Mouse (Mus musculus) hindlimb bud, embryonic 11.5 days (tissue): Measurements from ENCODE around the gene Gdf9.

Experiments used
- DNase-seq: peaks from one replicate; pipeline ENCODE4 v3.0.0-alpha.2; 2012; ENCODE audit warnings: low read depth, low spot score; ENCODE audit errors: extremely low spot score

Gdf9 gene

GRCm38 (mm10) chr11:53443861-53444260 is 13.0 kb downstream of the Gdf9 start:
- no peak for DNase-seq

GRCm38 (mm10) chr11:53445562-53445961 is 14.7 kb downstream of the Gdf9 start:
- no peak for DNase-seq

- no peak for DNase-seq
Measured at GRCm38 (mm10) chr11:53446183-53446582, 15.4 kb downstream of the Gdf9 start.

GRCm38 (mm10) chr11:53447996-53448395 is 17.2 kb downstream of the Gdf9 start:
- no peak for DNase-seq

GRCm38 (mm10) chr11:53448529-53448928 is 17.7 kb downstream of the Gdf9 start:
- DNase-seq = no peak

GRCm38 (mm10) chr11:53450070-53450705 is 19.4 kb downstream of the Gdf9 start:
- DNase-seq = no peak

GRCm38 (mm10) chr11:53451361-53451760 is 20.5 kb downstream of the Gdf9 start:
- DNase-seq = no peak

- no peak for DNase-seq
Measured at GRCm38 (mm10) chr11:53452396-53452795, 21.6 kb downstream of the Gdf9 start.

- DNase-seq = no peak
Measured at GRCm38 (mm10) chr11:53453031-53453430, 22.2 kb downstream of the Gdf9 start.

GRCm38 (mm10) chr11:53456474-53457371 is 25.9 kb downstream of the Gdf9 start, which contains the start of the genes Gm10447 and Shroom1:
TSS of gene Gm10447 (minus strand) at chr11:53457110.
TSS of gene Shroom1 (plus strand) at chr11:53457205.
- DNase-seq = no peak

- DNase-seq = no peak
Measured at GRCm38 (mm10) chr11:53457372-53457954, 26.6 kb downstream of the Gdf9 start.

GRCm38 (mm10) chr11:53458996-53459395 is 28.2 kb downstream of the Gdf9 start:
- DNase-seq = no peak

GRCm38 (mm10) chr11:53460192-53460591 is 29.4 kb downstream of the Gdf9 start:
- DNase-seq = no peak

GRCm38 (mm10) chr11:53461727-53462126 is 30.9 kb downstream of the Gdf9 start:
- DNase-seq = no peak

GRCm38 (mm10) chr11:53463551-53464424 is 33.0 kb downstream of the Gdf9 start:
- no peak for DNase-seq

GRCm38 (mm10) chr11:53466231-53466971 is 35.6 kb downstream of the Gdf9 start:
- DNase-seq = no peak

GRCm38 (mm10) chr11:53469294-53469967 is 38.6 kb downstream of the Gdf9 start:
- no peak for DNase-seq

GRCm38 (mm10) chr11:53469968-53470695 is 39.3 kb downstream of the Gdf9 start, which contains the start of gene Gm9837:
TSS of gene Gm9837 (minus strand) at chr11:53470479.
- DNase-seq = peak; percentile 73

- DNase-seq = no peak
Measured at GRCm38 (mm10) chr11:53472709-53473108, 41.9 kb downstream of the Gdf9 start.
